Mouse (Mus musculus) macrophage (primary cell): ENCODE measurements around the gene Mthfd1l. TPM values are rescaled to one million over a fixed set of nuclear protein-coding genes. Genes with fewer than 3 reads are reported as not detected.

ENCODE experiments used
- H3K27ac ChIP-seq: fragments of 350-480 bp; formaldehyde crosslinking; 2 replicates; pipeline ENCODE4 v1.9.0; 2021
- H3K36me3 ChIP-seq: fragments of 350-480 bp; formaldehyde crosslinking; 2 replicates; pipeline ENCODE4 v1.9.0; 2021; ENCODE audit errors: inconsistent target
- H3K4me3 ChIP-seq: fragments of 350-480 bp; formaldehyde crosslinking; 2 replicates; pipeline ENCODE4 v1.9.0; 2021; ENCODE audit errors: inconsistent target
- H3K79me2 ChIP-seq: fragments of 350-480 bp; formaldehyde crosslinking; 2 replicates; pipeline ENCODE4 v1.9.0; 2021; ENCODE audit errors: inconsistent target
- WGBS: methylation state at CpG from one replicate; pipeline ENCODE4 v1.1.7; 2026; ENCODE audit warnings: inconsistent platforms; ENCODE audit not compliant: missing documents; 5-methylcytosine and 5-hydroxymethylcytosine counted together
- polyA plus RNA-seq: library from polyadenylated mRNA; stranded (reverse); fragments of 250-400 nt; gene quantifications from 3 replicates; pipeline ENCODE4 v1.2.4, GENCODE M21; 2018; ENCODE audit warnings: inconsistent platforms

Gene Mthfd1l
- polyA plus RNA-seq, 1 experiment from 2014 or later = 2.9 TPM

GRCm38 (mm10) chr10:4094093-4094817 lies 121.3 kb downstream of the Mthfd1l start:
- 98% methylated on average over 9 of the region's 9 CpGs for WGBS
- Histone ChIP-seq H3K79me2 (no peaks in the 10 kb centered on the region), H3K4me3 (no peak overlapping the region), H3K36me3 (no peaks in the 10 kb centered on the region), H3K27ac (no peak overlapping the region)

- 48% methylated on average over 5 of the region's 5 CpGs for WGBS
- H3K36me3 ChIP-seq = no peaks in the 10 kb centered on the region
- H3K79me2 ChIP-seq = no peaks in the 10 kb centered on the region
- no peak overlapping the region for H3K27ac ChIP-seq
- H3K4me3 ChIP-seq = no peak overlapping the region
Measured at GRCm38 (mm10) chr10:4096151-4096550, 123.2 kb downstream of the Mthfd1l start.

GRCm38 (mm10) chr10:4100007-4100406 lies 127.1 kb downstream of the Mthfd1l start:
- Histone ChIP-seq H3K36me3 (no peaks in the 10 kb centered on the region), H3K79me2 (no peaks in the 10 kb centered on the region), H3K27ac (no peak overlapping the region), H3K4me3 (no peak overlapping the region)
- WGBS = 81% methylated on average over 6 of the region's 6 CpGs

GRCm38 (mm10) chr10:4105676-4106528 lies 133.0 kb downstream of the Mthfd1l start:
- 95% methylated on average over 10 of the region's 10 CpGs for WGBS
- H3K79me2 ChIP-seq = no peaks in the 10 kb centered on the region
- H3K27ac ChIP-seq = no peak overlapping the region
- no peaks in the 10 kb centered on the region for H3K36me3 ChIP-seq
- no peak overlapping the region for H3K4me3 ChIP-seq

GRCm38 (mm10) chr10:4107661-4108338 lies 134.9 kb downstream of the Mthfd1l start:
- no peak overlapping the region for H3K27ac ChIP-seq
- H3K4me3 ChIP-seq = no peak overlapping the region
- 54% methylated on average over 7 of the region's 7 CpGs for WGBS

GRCm38 (mm10) chr10:4108462-4108861 lies 135.5 kb downstream of the Mthfd1l start:
- Histone ChIP-seq H3K36me3 (no peaks in the 10 kb centered on the region), H3K4me3 (no peak overlapping the region), H3K27ac (no peak overlapping the region)

More at GRCm38 (mm10) chr10:4107661-4108338, 134.9 kb downstream of the Mthfd1l start:
- Histone ChIP-seq H3K36me3 (no peaks in the 10 kb centered on the region), H3K79me2 (no peaks in the 10 kb centered on the region)

GRCm38 (mm10) chr10:4111095-4111794 lies 138.3 kb downstream of the Mthfd1l start:
- H3K36me3 ChIP-seq = no peaks in the 10 kb centered on the region
- no peaks in the 10 kb centered on the region for H3K79me2 ChIP-seq
- 94% methylated on average over 19 of the region's 19 CpGs for WGBS
- no peak overlapping the region for H3K4me3 ChIP-seq
- H3K27ac ChIP-seq = no peak overlapping the region

More at GRCm38 (mm10) chr10:4108462-4108861, 135.5 kb downstream of the Mthfd1l start:
- no peaks in the 10 kb centered on the region for H3K79me2 ChIP-seq
- WGBS = 96% methylated on average over 9 of the region's 9 CpGs

- no peak overlapping the region for H3K4me3 ChIP-seq
- 71% methylated on average over 8 of the region's 8 CpGs for WGBS
- no peaks in the 10 kb centered on the region for H3K36me3 ChIP-seq
- H3K27ac ChIP-seq = no peak overlapping the region
- no peaks in the 10 kb centered on the region for H3K79me2 ChIP-seq
Measured at GRCm38 (mm10) chr10:4111795-4112139, 138.8 kb downstream of the Mthfd1l start.

GRCm38 (mm10) chr10:4112611-4113327 lies 139.9 kb downstream of the Mthfd1l start:
- H3K27ac ChIP-seq = no peak overlapping the region
- no peaks in the 10 kb centered on the region for H3K36me3 ChIP-seq
- H3K79me2 ChIP-seq = no peaks in the 10 kb centered on the region
- WGBS = 94% methylated on average over 17 of the region's 17 CpGs
- no peak overlapping the region for H3K4me3 ChIP-seq

GRCm38 (mm10) chr10:4113328-4113658 lies 140.4 kb downstream of the Mthfd1l start:
- H3K36me3 ChIP-seq = no peaks in the 10 kb centered on the region
- 93% methylated on average over 5 of the region's 5 CpGs for WGBS
- no peak overlapping the region for H3K27ac ChIP-seq
- no peak overlapping the region for H3K4me3 ChIP-seq
- H3K79me2 ChIP-seq = no peaks in the 10 kb centered on the region

- H3K79me2 ChIP-seq = no peaks in the 10 kb centered on the region
- no peak overlapping the region for H3K27ac ChIP-seq
- no peaks in the 10 kb centered on the region for H3K36me3 ChIP-seq
- H3K4me3 ChIP-seq = no peak overlapping the region
Measured at GRCm38 (mm10) chr10:4116653-4117052, 143.7 kb downstream of the Mthfd1l start.

- Histone ChIP-seq H3K27ac (no peak overlapping the region), H3K4me3 (no peak overlapping the region)
- 93% methylated on average over 7 of the region's 7 CpGs for WGBS
Measured at GRCm38 (mm10) chr10:4117091-4117490, 144.2 kb downstream of the Mthfd1l start.

GRCm38 (mm10) chr10:4119287-4119686 lies 146.4 kb downstream of the Mthfd1l start:
- Histone ChIP-seq H3K36me3 (no peaks in the 10 kb centered on the region), H3K79me2 (no peaks in the 10 kb centered on the region), H3K4me3 (no peak overlapping the region), H3K27ac (no peak overlapping the region)
- 93% methylated on average over 4 of the region's 4 CpGs for WGBS

More at GRCm38 (mm10) chr10:4117091-4117490, 144.2 kb downstream of the Mthfd1l start:
- Histone ChIP-seq H3K36me3 (no peaks in the 10 kb centered on the region), H3K79me2 (no peaks in the 10 kb centered on the region)

- Histone ChIP-seq H3K79me2 (no peaks in the 10 kb centered on the region), H3K36me3 (no peaks in the 10 kb centered on the region), H3K27ac (no peak overlapping the region), H3K4me3 (no peak overlapping the region)
- WGBS = 7% methylated on average over 10 of the region's 10 CpGs
Measured at GRCm38 (mm10) chr10:4120708-4121107, 147.8 kb downstream of the Mthfd1l start.
